Mouse (Mus musculus) limb, embryonic 15.5 days (tissue): ENCODE measurements around the gene Plcb3. TPM values are rescaled to one million over a fixed set of nuclear protein-coding genes. Genes with fewer than 3 reads are reported as not detected.

Experiments used
- ATAC-seq: fragments of 200-750 bp; cut with Nextera tagmentation; 2 replicates; pipeline ENCODE4 v1.8.0; 2017; ENCODE audit warnings: low read depth, moderate TSS enrichment; ENCODE audit not compliant: insufficient number of reproducible peaks, low FRiP score, low TSS enrichment
- H3K27ac ChIP-seq: fragments of 300-500 bp; sonication (generic); 2 replicates; pipeline ENCODE4 v1.5.1; 2015; ENCODE audit warnings: moderate library complexity, mild to moderate bottlenecking, inconsistent platforms
- H3K27me3 ChIP-seq: fragments of 300-500 bp; sonication (generic); 2 replicates; pipeline ENCODE4 v1.6.1; 2015; ENCODE audit warnings: inconsistent platforms
- H3K36me3 ChIP-seq: fragments of 300-500 bp; sonication (generic); 2 replicates; pipeline ENCODE4 v1.6.1; 2015; ENCODE audit warnings: inconsistent platforms
- H3K4me1 ChIP-seq: fragments of 300-500 bp; sonication (generic); 2 replicates; pipeline ENCODE4 v1.6.1; 2015; ENCODE audit warnings: inconsistent platforms
- H3K4me2 ChIP-seq: fragments of 300-500 bp; sonication (generic); 2 replicates; pipeline ENCODE4 v1.6.1; 2015; ENCODE audit warnings: mild to moderate bottlenecking, inconsistent platforms
- H3K4me3 ChIP-seq: fragments of 300-500 bp; sonication (generic); 2 replicates; pipeline ENCODE4 v1.5.1; 2015; ENCODE audit warnings: mild to moderate bottlenecking, inconsistent platforms
- H3K9ac ChIP-seq: fragments of 300-500 bp; sonication (generic); 2 replicates; pipeline ENCODE4 v1.6.1; 2015; ENCODE audit warnings: inconsistent platforms
- H3K9me3 ChIP-seq: fragments of 300-500 bp; sonication (generic); 2 replicates; pipeline ENCODE4 v1.6.1; 2016; ENCODE audit warnings: inconsistent platforms
- WGBS: fragments of 180-500 bp; shearing (Covaris S2); methylation state at CpG from one replicate; pipeline ENCODE4 v1.1.7; 2015; 5-methylcytosine and 5-hydroxymethylcytosine counted together
- polyA plus RNA-seq: library from polyadenylated mRNA; unstranded; fragments of >200 nt; fragmentation: Nextera tagmentation; extraction: Ambion mirVana; gene quantifications from 2 replicates; pipeline ENCODE4 v1.2.1, GENCODE M21; 2015

Plcb3 gene
- polyA plus RNA-seq, 1 experiment from 2014 or later: 50.5 TPM

DNA sequence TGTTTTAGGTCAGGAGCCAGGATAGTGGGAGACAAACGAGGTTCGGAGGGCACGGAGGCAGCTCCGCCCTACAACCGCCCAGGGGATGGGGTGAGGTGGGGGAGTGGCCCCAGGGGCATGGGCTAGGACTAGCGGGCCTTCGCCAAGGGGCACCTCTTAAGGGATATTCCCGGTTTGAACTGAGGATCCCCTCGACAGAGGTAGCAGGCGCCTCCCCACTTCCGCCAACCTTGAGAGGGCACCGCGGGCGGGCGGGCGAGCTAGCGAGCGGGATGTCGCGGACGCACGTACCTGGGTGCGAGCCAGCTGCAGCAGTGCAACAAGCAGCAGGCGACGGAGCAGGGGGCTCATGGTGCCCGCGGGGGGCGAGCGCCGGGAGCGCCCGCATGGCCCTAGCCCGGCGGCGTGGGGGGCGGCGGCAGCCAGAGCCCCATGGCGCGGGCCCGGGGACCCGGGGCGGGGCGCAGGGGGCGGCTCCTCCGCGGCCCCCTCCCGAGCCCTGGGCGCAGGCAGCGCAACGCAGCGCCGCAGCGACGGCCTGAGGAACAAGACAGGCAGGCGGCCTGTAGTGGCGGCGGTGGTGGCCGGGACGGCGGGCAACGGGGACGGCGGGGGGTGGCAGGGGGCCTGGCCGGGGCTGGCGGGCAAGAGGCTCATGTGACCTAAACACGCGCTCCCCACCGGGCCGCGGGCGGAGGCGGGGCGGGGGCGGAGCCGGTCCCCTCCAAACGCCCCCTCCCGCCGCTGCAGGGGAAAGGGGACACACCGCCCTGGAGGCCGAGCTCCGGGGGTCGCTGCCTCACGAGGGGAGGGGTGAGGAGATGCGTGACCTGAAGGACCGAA lies 11.0 kb upstream of the Plcb3 start, which contains the start of gene Vegfb:
Gene Vegfb (minus strand): TSS at position 591 of the 843 bp plus-strand sequence.
- under 1% methylated on average over 70 of the region's 85 CpGs for WGBS
- Histone ChIP-seq H3K9ac (peak within 1 kb of the TSS; percentile 93), H3K9me3 (no peaks in the 10 kb centered on the region), H3K27me3 (no peaks in the 10 kb centered on the region), H3K4me3 (peak within 1 kb of the TSS; percentile 91), H3K4me1 (peaks cover 30% of the 10 kb centered on the region), H3K36me3 (peaks cover 30% of the 10 kb centered on the region), H3K27ac (peak within 1 kb of the TSS; percentile 90), H3K4me2 (peak within 1 kb of the TSS; percentile 83)
- peak; percentile 35; the same call in 1 of the 2 replicates for ATAC-seq

DNA sequence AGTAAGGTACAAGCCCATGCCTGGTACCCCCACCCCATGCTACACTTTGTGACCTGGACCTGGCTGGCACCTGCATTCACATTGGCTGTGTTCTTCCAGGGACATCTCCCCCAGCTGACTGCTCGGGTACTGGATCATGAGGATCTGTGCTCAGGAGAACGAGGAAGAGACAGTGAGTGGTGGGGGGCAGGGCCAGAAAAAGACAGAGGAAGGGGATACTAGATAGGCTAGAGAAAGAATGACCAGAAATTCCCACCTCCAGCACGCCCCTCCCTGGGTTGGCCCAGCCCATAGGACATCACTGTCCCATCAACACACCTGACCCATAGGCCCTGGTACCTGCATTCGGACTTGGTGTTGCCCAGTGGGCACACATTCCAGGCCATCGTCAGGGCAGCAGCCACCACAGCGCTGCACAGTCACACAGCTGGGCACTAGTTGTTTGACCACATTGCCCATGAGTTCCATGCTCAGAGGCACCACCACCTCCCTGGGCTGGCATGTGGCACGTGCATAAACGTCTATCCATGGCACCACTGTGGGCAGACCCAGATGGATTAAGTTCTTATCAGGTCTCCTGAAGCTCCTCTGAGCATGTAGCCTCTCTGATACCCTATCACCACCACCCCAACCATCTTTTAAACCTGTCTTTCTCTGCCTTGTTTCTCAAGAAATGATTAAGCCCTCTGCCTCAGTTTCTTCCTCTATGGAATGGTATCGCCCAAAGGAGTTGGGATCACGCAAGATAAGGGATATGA lies 9.9 kb upstream of the Plcb3 start:
- peaks cover 36% of the 10 kb centered on the region for H3K36me3 ChIP-seq
- H3K9ac ChIP-seq: peak overlapping the region; percentile 93; the same call in 1 of the 2 replicates
- H3K27me3 ChIP-seq: no peaks in the 10 kb centered on the region
- H3K4me3 ChIP-seq: peak overlapping the region; percentile 91
- H3K27ac ChIP-seq: peak overlapping the region; percentile 90; the same call in 1 of the 2 replicates
- no peaks in the 10 kb centered on the region for H3K9me3 ChIP-seq
- H3K4me1 ChIP-seq: peaks cover 26% of the 10 kb centered on the region
- peak overlapping the region; percentile 83 for H3K4me2 ChIP-seq
- WGBS: 76% methylated on average over 10 of the region's 10 CpGs
- ATAC-seq: no peak

DNA sequence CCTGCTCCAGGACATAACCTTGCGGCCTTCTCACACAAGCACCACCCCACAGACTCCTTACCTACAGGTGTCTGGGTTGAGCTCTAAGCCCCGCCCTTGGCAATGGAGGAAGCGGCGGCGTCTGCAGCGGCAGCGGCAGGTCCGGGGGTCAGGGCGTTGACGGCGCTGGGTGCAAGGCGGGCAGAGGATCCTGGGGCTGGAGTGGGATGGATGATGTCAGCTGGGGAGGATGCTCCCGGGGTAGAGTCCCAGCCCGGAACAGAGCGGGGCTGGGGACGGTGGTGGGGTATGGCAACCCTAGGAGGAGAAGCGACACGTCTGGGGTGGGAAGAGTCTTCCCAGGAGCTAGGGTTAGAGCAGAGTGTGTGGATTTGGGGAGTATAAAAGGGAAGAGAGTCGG lies 9.0 kb upstream of the Plcb3 start:
- whole genome bisulfite sequencing: 85% methylated on average over 19 of the region's 19 CpGs
- H3K27me3 ChIP-seq: no peaks in the 10 kb centered on the region
- no peak overlapping the region for H3K27ac ChIP-seq
- no peak overlapping the region for H3K9ac ChIP-seq
- no peak for ATAC-seq
- no peaks in the 10 kb centered on the region for H3K9me3 ChIP-seq
- H3K4me2 ChIP-seq: no peak overlapping the region
- peaks cover 36% of the 10 kb centered on the region for H3K36me3 ChIP-seq
- H3K4me3 ChIP-seq: no peak overlapping the region
- peaks cover 30% of the 10 kb centered on the region for H3K4me1 ChIP-seq

DNA sequence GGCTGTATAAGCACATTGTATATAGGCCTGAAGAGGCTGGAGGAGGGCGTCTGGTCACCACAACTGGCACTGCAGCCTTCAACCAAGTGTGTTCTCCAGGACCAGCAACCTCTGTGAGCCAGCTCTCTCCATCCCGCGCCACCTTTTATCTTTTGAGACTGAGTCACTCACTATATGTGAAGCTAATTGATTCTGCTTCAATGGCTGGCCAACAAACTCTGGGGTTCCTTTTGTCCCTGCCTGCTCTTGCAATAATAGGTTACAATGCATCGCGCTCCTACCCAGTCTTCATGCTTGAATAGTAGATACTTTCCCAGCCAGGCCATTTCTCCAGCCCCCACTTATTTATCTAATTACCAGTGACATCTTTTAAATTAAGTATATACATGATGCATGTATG lies 7.4 kb upstream of the Plcb3 start:
- 95% methylated on average over 5 of the region's 5 CpGs for whole genome bisulfite sequencing

DNA sequence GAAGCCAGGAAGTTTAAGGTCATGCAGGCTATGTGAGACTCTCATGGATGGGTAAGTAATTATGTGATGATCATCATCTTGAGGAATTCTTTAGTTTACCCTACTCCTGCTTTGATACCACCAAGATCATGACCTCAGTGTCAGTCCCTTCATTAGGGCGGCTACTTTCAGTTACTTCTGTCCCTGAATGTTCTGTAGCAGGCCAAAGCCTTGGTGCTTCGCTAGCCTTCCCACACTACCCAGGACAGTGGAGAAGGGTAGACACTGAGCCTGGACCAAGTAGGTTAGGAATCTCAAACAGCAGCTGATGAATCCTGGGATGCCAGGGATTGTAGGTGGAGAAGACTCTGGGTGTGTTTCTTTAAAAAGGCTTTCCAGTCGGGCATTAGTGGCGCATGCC lies 5.2 kb upstream of the Plcb3 start:
- Histone ChIP-seq H3K36me3 (peaks cover 50% of the 10 kb centered on the region), H3K27me3 (no peaks in the 10 kb centered on the region), H3K4me1 (peaks cover 46% of the 10 kb centered on the region), H3K9ac (no peak overlapping the region), H3K27ac (no peak overlapping the region), H3K4me2 (peak overlapping the region; percentile 68; the same call in 1 of the 2 replicates), H3K9me3 (no peaks in the 10 kb centered on the region), H3K4me3 (no peak overlapping the region)
- ATAC-seq: no peak
- 92% methylated on average over 4 of the region's 4 CpGs for WGBS

More for the DNA sequence above, 7.4 kb upstream of the Plcb3 start:
- Histone ChIP-seq H3K27me3 (no peaks in the 10 kb centered on the region), H3K4me3 (no peak overlapping the region), H3K9me3 (no peaks in the 10 kb centered on the region), H3K27ac (no peak overlapping the region), H3K4me1 (peaks cover 41% of the 10 kb centered on the region), H3K36me3 (peaks cover 36% of the 10 kb centered on the region), H3K4me2 (no peak overlapping the region), H3K9ac (no peak overlapping the region)
- ATAC-seq: no peak

DNA sequence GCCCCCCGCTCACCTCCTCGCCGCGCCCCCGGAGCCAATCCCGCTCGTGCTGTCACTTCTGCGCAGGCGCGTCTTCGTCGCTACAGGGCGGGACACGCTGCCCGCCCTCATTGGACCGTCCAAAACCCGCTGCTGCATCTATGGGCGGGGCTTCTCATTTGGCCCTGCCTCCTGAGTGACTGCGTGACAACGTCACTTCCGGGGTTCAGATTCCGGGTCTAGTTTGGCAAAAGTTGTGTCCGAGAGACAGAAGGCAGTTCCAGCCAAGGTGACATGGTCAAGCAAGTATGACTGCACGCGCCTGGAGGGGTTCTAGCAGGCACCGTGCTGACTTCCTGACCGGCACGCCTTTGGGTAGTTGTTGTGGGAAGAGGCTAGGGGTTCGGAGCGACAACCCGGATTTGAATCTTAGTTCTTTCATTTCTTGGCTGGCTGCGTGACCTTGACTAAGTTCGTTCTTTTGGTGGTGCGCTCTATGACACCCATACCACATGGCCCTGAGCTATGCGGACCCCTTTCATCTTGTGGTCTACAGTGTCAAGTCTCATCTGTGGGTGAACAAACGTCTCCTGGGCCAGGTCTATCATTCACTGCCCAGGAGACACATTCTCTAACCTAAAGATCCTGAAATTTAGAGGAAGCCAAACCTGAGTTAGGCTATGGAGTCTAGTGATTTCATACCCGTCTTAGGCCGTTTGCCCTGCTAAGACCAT lies 4.3 kb upstream of the Plcb3 start, which contains the start of gene Fkbp2:
Gene Fkbp2 (minus strand): TSS at position 121 of the 713 bp plus-strand sequence.
- WGBS: under 1% methylated on average over 38 of the region's 38 CpGs
- Histone ChIP-seq H3K36me3 (peaks cover 47% of the 10 kb centered on the region), H3K27me3 (no peaks in the 10 kb centered on the region), H3K4me3 (peak within 1 kb of the TSS; percentile 85), H3K4me1 (peaks cover 48% of the 10 kb centered on the region), H3K27ac (peak within 1 kb of the TSS; percentile 95), H3K9me3 (no peaks in the 10 kb centered on the region), H3K9ac (peak within 1 kb of the TSS; percentile 75), H3K4me2 (peak within 1 kb of the TSS; percentile 68)
- ATAC-seq: peak; percentile 90

DNA sequence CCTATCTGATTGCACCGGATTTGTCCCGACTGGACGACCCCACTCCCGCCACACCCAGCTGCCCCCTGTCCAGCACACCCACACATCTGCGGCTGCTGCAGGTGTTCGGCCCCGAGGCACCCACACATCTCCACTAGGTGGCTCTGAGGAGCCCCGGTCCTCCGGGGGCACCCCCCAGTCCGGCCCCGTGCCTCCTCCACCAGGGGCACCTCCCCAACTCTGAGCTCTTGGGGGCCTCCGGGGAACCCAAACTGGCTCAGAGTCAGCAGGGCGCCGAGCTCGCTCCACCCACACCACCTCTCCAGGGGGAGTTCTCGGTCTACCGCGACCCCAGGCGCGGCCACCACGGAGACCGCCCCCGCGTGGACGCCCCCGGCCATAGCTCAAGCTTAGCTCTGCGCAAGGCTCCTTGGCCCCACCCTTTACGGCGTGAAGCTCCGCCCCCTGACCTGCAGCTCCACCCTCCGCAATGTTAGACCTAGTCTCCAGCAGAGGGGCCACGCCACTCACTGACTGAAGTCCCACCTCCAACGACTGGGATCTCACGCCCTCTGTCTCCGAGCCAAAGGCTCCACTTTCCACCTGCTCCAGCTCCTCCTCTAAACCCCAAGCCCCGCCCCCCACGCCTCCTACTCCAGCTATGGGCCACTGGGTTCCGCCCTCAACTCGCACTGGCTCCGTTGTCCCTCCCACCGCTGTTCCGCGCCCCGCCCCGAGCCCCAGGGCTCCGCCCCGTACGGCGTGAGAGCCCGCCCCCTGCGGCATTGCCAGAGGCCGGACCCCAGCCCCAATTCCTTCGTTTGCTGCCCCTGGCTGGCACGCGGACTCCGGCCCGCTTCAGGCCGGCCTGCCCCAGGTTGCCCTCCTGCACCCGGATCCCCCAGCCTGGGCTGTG lies 3.5 kb upstream of the Plcb3 start:
- Histone ChIP-seq H3K4me1 (peaks cover 48% of the 10 kb centered on the region), H3K9me3 (no peaks in the 10 kb centered on the region), H3K36me3 (peaks cover 39% of the 10 kb centered on the region), H3K27ac (peak overlapping the region; percentile 95), H3K4me2 (peak overlapping the region; percentile 68), H3K27me3 (no peaks in the 10 kb centered on the region), H3K4me3 (peak overlapping the region; percentile 85), H3K9ac (peak overlapping the region; percentile 75)
- 1% methylated on average over 58 of the region's 59 CpGs for WGBS
- peak; percentile 91 for ATAC-seq

DNA sequence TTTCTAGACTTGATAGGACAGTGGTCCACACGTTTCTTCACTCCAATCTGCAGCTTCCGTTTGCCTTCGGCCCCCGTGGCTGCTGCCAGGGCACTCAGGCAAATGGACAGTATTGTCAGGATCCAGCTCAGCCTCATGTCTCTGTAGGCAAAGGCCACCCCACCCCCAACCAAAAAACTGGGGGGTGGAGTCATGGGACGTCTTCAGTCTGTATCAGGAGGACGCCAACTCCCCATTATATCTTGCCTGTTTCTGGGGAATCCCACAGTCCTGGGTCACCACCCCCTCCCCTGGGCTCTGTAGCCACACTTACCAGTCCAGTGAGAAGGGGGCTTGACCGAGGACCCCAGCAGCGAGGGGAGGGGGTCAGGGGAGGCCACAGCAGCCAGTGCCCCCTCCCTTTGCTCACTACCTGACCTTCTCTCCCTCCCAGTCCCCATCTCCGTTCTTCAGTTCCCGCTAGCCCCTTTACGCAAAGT lies 2.8 kb upstream of the Plcb3 start:
- peaks cover 49% of the 10 kb centered on the region for H3K4me1 ChIP-seq
- H3K27me3 ChIP-seq: no peaks in the 10 kb centered on the region
- H3K36me3 ChIP-seq: peaks cover 35% of the 10 kb centered on the region
- H3K9me3 ChIP-seq: no peaks in the 10 kb centered on the region
- peak overlapping the region; percentile 37 for H3K9ac ChIP-seq
- WGBS: 15% methylated on average over 11 of the region's 11 CpGs
- peak overlapping the region; percentile 83 for H3K27ac ChIP-seq
- H3K4me3 ChIP-seq: peak overlapping the region; percentile 85
- peak overlapping the region; percentile 68 for H3K4me2 ChIP-seq
- no peak for ATAC-seq

DNA sequence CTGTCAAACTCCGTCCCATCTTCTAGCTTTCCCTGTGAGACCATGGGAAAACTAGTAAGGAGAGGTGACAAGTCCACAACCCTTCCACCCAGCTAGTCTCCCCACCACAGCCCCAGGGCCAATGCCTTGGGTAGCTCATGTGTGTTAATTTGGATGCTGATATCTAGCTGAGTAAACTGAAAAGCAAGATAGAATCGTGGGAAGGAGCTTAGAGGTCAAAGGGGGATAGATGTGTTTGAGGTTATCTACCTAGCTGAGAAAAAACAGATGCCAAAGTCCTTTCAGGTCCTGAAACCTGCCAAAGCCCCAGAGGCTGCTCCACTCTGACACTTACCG lies 2.3 kb upstream of the Plcb3 start:
- H3K36me3 ChIP-seq: peaks cover 31% of the 10 kb centered on the region

DNA sequence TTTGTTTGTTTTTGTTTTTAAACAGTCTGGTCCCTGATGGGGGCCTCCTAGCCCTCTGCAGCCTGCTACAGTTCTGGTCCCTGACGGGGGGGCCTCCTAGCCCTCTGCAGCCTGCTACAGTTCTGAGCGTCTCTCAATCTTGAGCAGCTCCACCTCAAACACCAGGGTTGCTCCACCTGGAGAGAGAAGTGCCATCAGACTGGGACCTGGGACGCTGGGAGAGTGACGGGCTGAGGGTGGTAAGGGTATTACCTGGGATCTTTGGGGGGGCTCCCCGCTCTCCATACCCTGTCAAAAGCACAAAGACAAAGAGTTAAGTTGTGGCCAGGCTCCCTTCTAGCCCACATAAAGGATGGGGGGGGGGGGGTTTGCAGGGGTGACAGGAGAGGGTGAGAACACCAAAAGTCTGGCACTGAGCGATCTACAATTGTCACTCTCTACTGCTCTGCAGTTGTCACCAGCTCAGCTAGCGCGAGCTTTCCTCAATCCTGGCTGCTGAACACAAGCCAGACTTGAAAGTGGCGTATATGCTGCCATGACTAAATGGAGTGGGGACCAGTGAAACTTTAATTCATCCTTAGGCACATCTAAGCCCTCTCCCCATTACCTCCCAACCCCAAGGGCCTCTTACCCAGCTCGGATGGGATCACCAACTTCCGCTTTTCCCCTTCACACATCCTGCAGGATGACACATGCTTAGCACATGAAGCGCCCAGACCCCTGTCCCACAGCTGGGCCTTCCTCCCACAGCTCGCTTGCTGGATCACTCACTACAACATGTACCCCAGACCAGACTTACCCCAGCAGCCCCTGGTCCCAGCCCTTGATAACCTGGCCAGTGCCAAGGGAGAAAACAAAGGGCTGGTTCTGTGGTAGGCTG lies 1.7 kb upstream of the Plcb3 start:
- Histone ChIP-seq H3K4me1 (peaks cover 54% of the 10 kb centered on the region), H3K4me2 (peak overlapping the region; percentile 68; the same call in 1 of the 2 replicates), H3K27ac (0 out of 2 replicates have a peak overlapping the region, but pooled peaks have one; percentile 2), H3K27me3 (no peaks in the 10 kb centered on the region), H3K9me3 (no peaks in the 10 kb centered on the region), H3K4me3 (peak overlapping the region; percentile 85; the same call in 1 of the 2 replicates), H3K36me3 (peaks cover 27% of the 10 kb centered on the region), H3K9ac (no peak overlapping the region)
- 81% methylated on average over 13 of the region's 13 CpGs for WGBS
- ATAC-seq: no peak

More for the DNA sequence above, 2.3 kb upstream of the Plcb3 start:
- H3K27me3 ChIP-seq: no peaks in the 10 kb centered on the region
- H3K9me3 ChIP-seq: no peaks in the 10 kb centered on the region
- no peak overlapping the region for H3K9ac ChIP-seq
- H3K4me3 ChIP-seq: peak overlapping the region; percentile 85
- WGBS: 40% methylated on average over 3 of the region's 3 CpGs
- H3K4me2 ChIP-seq: peak overlapping the region; percentile 68
- peak overlapping the region; percentile 83 for H3K27ac ChIP-seq
- no peak for ATAC-seq
- H3K4me1 ChIP-seq: peaks cover 54% of the 10 kb centered on the region
